Mouse (Mus musculus): ENCODE results near the gene Smtnl2.

GRCm38 (mm10) chr11:72378222-72378621 lies 33.3 kb downstream of the Smtnl2 start:
- TF ChIP-seq CHD2 (IDR thresholded peaks at IDR 0.05; ENCODE audit: low read depth, low read length) (no peak), ZC3H11A (IDR thresholded peaks at IDR 0.05; ENCODE audit: borderline replicate concordance, low read depth, low read length) (no peak), MAFK (IDR thresholded peaks at IDR 0.05; ENCODE audit: insufficient read depth, low read depth, low read length) (no peak), ZNF384 (IDR thresholded peaks at IDR 0.05; ENCODE audit: low read depth, low read length) (no peak)

Data from ES-E14 (cell line).